Mouse (Mus musculus) telencephalon, adult 2 months (tissue): ENCODE results near the gene Stag1.
"Not testable (repeated sequence)": the region's sequence is repeated elsewhere in the genome, so short reads cannot be mapped to it uniquely, and the experiment has no call there.

Source experiments
- DNase-seq: peaks from one replicate; pipeline ENCODE4 v3.0.0-alpha.2; 2011; ENCODE audit warnings: low read depth, low spot score

The Stag1 gene

GRCm38 (mm10) chr9:100682285-100682684 is 84.7 kb downstream of the Stag1 start:
- no peak for DNase-seq

GRCm38 (mm10) chr9:100685769-100686487 is 88.3 kb downstream of the Stag1 start:
- DNase-seq: peak; percentile 31

GRCm38 (mm10) chr9:100689765-100690316 is 92.2 kb downstream of the Stag1 start:
- no peak for DNase-seq

DNA sequence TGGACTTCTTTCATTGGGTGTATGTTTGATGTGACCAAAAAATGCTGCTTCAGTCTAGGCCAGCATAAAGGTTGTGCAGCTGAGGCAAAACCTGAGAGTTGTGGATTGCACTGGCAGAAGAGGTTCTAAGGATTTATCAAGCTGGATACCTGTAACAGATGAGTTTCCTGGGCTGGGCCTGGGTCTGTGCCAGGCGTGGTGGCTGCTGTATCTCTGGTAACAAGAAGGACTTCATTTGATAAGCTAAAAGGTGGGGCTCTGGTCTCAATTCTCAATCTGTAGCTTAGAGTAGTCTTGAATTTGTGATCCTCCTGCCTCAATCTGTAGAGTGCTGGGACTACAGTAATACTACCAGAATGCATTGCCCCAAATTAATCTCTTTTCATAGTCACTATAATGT is 94.6 kb downstream of the Stag1 start:
- no peak for DNase-seq

DNA sequence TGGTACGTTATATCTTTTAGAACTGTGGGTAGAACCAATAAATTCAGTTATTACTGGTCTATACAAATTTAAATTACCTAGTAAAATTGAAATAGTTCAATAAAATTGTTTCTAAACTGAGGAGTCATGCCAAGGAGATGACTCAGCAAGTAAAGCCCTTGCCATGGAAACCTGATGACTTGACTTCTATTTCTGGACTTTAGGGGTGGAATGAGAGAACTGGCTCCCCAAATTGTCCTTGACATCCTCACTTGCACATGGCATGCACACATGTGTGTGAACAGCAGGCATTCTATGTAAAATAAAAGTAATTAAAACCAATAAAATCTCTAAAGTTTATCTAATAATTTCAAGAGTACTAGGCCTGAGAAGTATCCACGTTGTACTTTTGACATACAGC is 98.9 kb downstream of the Stag1 start:
- peak; percentile 45 for DNase-seq

DNA sequence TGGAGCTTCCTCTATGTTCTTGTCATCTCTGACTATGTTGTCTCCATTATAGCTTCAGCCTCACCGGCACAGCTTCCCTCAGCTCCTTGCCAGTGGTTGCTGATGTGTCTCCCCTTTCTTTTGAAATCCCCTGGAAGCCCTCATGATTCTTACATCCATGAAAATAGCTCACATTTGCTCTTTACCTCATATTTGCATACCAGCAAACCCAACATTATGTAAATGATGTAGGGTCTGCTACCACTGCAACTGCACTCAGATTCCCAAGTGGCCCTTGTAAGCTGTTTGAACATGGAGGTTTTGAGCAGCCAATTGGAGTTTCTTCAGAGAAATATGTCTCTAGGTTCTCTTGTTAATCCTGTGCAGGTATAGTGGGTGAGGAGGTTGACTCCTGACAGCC is 110.0 kb downstream of the Stag1 start:
- no peak for DNase-seq

GRCm38 (mm10) chr9:100711665-100712064 is 114.1 kb downstream of the Stag1 start:
- DNase-seq: no peak

DNA sequence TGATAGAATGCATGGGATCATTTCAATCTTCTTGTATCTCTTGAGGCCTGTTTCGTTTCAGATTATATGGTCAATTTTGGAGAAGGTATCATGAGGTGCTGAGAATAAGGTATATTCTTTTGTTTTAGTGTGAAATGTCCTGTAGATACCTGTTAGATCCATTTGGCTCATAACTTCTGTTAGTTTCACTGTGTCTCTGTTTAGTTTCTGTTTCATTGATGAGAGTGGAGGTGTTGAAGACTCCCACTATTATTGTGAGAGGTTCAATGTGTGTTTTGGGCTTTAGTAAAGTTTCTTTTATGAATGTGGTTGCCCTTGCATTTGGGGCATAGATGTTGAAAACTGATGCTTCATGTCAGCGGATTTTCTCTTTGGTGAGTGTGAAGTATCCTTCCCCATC is 127.2 kb downstream of the Stag1 start:
- not testable (repeated sequence) for DNase-seq

GRCm38 (mm10) chr9:100731839-100732238 is 134.2 kb downstream of the Stag1 start:
- no peak for DNase-seq

DNA sequence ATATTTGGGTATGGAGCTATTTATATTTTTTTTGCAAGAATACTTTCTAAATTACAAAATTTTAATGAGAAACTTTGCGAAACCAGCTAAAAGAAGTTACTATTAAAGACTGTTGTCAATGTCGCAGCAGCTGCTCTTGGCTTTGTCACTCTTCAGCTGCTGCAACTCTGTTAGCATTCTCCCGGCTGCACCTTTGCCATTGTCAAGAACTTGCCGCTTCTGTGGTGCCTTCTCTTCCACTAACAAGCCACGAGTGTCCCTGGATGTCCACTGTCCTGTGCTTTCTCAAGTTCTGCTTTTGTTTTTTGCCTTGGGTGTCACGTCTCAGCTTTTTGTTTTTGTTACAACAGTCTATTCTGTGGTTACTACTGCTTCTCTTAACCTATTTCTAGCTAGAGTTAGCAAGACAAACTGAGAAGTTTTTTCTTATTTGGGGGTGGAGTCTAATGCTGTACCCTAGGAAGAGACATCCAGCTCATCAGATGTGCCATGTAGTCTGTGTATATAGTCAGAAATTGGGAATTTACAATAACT is 136.4 kb downstream of the Stag1 start:
- no peak for DNase-seq

GRCm38 (mm10) chr9:100735993-100736645 is 138.5 kb downstream of the Stag1 start:
- DNase-seq: no peak

DNA sequence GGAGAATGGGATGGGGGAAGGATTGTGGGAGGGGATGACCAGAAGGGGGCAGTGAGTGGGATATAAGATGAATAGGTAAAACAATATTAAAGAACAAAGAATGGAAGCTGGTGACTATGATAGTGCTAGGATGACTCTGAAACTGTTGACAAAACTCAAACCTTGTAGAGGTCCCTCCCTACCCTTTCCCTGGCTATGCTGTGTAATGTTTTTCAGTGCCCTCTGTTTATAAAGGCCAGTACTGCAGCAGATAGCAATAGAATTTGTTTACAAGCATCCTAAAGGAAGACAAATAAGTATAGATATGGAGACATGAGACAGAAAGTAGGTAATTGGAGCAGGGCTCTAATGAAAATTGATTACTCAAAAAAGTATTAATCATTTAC is 139.0 kb downstream of the Stag1 start:
- DNase-seq: no peak

DNA sequence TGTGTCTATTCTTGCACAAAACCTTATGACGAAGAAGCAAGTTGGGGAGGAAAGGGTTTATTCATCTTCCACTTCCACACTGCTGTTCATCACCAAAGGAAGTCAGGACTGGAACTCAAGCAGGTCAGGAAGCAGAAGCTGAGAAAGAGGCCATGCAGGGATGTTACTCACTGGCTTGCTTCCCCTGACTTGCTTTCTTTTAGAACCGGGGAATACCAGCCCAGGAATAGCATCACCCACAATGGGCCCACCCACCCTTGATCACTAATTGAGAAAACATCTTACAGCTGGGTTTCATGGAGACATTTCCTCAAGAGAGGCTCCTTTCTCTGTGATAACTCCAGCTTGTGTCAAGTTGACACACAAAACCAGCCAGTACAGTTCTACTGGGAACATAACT is 179.6 kb downstream of the Stag1 start:
- DNase-seq: not testable (repeated sequence)

DNA sequence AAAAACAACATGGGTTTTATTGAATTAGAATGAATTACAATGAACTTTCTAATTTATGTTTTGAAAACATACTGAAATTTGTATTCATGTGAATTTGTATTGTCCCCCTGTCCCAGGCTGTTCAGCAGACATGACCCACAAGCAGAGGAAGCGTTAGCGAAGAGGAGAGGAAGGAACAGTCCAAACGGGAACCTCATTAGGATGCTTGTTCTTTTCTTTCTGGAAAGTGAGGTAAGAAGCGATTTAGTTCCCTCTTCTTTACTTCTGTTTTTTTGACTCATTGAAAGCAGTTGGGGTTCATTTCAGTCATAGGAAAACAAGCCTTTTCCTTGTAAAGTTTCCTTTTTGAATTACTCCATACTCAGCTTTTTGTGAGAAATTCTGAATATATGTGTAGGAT is 268.4 kb downstream of the Stag1 start:
- DNase-seq: no peak

- no peak for DNase-seq
Observed at GRCm38 (mm10) chr9:100869635-100870034, 272.0 kb downstream of the Stag1 start.

- no peak for DNase-seq
Observed at GRCm38 (mm10) chr9:100896111-100896510, 298.5 kb downstream of the Stag1 start.

GRCm38 (mm10) chr9:100898042-100898441 is 300.4 kb downstream of the Stag1 start:
- no peak for DNase-seq

- no peak for DNase-seq
Observed at GRCm38 (mm10) chr9:100910352-100910751, 312.8 kb downstream of the Stag1 start.

DNA sequence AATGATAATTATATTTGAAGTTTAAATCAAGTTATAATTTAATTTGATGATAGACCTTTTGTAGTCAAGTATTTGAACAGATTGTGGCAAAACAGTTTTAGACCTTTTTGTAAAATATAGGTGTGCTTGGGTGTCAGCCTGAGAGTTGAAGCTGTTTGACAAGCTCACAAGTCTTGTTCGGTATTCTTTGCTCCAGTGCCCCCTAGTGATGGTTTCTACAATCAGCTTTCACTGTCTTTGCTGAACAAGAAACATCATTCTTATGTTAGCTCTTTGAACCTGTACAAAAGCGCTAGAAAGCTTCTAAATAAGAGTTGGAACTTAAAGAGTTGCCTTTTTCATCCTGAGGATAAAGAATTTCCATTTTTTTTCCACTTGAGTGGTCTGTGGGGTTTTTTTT is 319.5 kb downstream of the Stag1 start:
- DNase-seq: peak; percentile 75

DNA sequence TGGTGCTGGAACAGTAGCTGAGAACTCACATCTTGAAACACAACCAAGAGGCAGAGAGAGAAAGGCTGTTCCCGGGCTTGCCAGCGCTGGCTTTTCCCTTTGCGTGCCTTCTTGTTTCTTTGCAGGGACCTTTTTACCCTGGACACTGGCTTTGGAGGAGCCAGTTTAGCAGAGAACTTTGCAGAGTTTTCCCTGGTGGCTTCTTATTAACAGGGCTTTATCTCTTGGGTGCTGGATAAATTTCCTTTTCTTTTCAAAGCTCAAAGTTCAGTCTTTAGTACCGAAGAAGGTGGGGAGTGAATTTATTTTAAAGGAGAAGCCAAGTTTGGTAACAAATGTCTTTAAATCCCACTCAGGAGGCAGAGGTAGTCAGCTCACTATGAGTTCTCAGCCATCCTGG is 329.0 kb downstream of the Stag1 start:
- DNase-seq: no peak

DNA sequence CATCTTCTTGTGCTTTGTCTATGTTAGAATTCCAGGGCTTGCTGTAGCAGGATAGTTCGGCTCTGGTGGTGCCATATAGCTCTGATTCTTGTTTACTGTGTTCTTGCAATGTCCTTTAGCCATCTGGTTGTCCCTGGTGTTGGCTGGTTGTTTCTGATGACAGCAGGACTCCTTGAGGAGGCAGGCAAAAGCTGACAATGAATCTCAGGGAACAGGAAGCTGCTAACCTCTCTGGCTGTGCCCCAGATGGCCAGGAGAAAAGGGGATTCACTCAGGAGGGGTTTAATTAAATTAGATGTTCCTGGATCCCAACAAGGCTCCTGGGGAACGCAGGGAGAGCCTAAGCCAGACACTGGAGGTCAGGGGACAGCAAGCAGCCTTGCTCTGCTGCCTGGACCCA is 344.4 kb downstream of the Stag1 start:
- no peak for DNase-seq

DNA sequence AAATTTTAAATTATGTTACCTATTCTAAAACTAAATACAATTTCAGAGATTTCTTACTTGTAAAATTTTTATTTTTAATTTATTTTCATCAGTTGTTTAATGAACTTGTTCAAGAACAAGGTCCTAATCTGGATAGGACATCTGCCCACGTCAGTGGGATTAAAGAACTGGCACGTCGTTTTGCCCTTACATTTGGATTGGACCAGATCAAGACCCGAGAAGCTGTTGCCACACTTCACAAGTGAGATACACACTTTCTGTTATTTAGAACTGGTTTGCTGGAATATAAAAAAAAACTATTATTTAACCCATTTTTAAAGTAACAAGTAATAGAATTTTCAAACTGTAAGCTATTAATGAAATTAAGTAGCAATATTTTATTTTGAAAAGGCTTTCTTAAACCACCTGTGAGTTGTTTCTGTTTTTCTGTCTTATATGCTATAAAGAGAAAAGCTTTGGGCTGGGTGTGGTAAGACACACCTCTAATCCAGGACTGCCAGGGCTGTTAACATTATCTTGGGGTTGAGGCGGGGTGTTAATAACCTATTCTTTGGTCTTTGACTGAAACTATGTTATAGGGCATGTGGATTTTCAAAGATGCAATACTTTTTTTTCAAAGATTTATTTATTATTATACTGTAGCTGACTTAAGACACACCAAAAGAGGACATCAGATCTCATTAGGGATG is 347.2 kb downstream of the Stag1 start:
- no peak for DNase-seq
